Mouse (Mus musculus): ENCODE measurements around the gene Hcfc2. TPM values are rescaled to one million over a fixed set of nuclear protein-coding genes. Genes with fewer than 3 reads are reported as not detected.

Gene Hcfc2
- total and polyA plus RNA-seq, 2 experiments from 2014 or later: 31.1 to 31.5 TPM

DNA sequence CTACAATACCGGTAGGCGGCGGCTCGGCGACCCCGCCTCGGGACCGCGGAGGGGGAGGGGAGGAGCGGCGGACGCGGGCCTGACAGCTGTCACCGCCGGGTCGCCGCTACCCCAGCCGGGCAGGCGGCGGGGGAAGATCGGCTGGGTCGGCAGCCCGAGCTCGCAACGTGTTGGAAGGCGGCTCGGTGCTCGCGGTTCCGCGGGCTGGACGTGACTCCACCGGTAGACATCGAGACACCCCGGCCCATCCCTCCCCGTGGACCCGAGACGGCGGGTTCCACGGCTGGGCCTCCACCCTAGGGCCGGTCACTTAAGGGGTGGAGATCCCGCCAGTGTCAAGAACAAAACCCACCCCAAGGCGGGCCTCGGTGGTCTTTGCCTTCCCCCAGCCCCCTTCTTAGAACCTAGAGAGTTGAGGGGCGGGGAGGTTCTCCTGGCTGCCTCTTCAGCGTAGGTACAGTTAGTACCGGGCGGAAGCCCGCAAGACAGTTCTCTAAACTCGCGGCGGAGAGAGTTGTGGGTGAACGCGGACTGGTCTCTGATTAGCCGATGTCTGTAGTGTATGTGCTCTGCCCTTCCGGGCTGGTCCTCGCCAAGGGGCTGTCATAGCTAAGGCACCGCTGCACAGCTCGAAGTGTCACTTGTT is 3.5 kb downstream of the Hcfc2 start:
- under 1% methylated on average over 49 of the region's 59 CpGs for WGBS
- DNase-seq (no peak), ATAC-seq (peak; percentile 71)
- Histone ChIP-seq H3K4me2 (ENCODE audit: low read depth) (peak overlapping the region; percentile 87), H3K27me3 (ENCODE audit: insufficient read depth, low read length) (no peaks in the 10 kb centered on the region), H3K36me3 (ENCODE audit: insufficient read depth) (peaks cover 7% of the 10 kb centered on the region; the same call in 1 of the 2 replicates), H3K27ac (ENCODE audit: low read depth, low read length) (peak overlapping the region; percentile 84), H3K9ac (peak overlapping the region; percentile 76), H3K4me3 (ENCODE audit: low read depth, low read length) (peak overlapping the region; percentile 94), H3K9me3 (ENCODE audit: low read length) (no peaks in the 10 kb centered on the region), H3K4me1 (ENCODE audit: insufficient read depth) (peaks cover 11% of the 10 kb centered on the region)
- TF ChIP-seq CTCF (IDR thresholded peaks at IDR 0.05; ENCODE audit: low read depth): peak; percentile 43; the same call in 1 of the 2 replicates

DNA sequence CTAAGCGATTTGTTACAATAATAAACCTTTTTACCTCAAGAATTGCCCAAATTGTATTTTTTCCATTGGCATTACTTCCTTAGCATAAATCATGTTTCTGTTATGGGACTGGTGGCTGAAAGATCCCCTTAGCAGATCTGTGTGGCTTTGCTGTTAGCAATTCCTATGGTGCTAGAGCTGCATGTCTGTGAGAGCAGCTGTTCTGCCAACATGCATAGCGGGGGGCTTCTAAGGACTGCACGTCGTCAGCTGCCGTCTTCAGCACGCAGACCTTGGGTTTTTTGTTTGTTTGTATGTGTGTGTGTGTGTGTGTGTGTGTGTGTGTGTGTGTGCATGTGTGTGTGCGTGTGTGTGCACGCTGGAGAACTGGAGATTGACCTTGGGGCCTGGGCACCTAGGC is 45.4 kb downstream of the Hcfc2 start:
- Histone ChIP-seq H3K27me3 (ENCODE audit: insufficient read depth, low read length) (no peaks in the 10 kb centered on the region), H3K4me1 (ENCODE audit: insufficient read depth) (no peaks in the 10 kb centered on the region), H3K27ac (ENCODE audit: low read depth, low read length) (no peak overlapping the region), H3K9me3 (ENCODE audit: low read length) (no peaks in the 10 kb centered on the region), H3K36me3 (ENCODE audit: insufficient read depth) (peaks cover 27% of the 10 kb centered on the region), H3K9ac (no peak overlapping the region), H3K4me3 (ENCODE audit: low read depth, low read length) (no peak overlapping the region), H3K4me2 (ENCODE audit: low read depth) (no peak overlapping the region)
- ATAC-seq: peak; percentile 70
- TF ChIP-seq CTCF (IDR thresholded peaks at IDR 0.05; ENCODE audit: low read depth): no peak
- 59% methylated on average over 8 of the region's 8 CpGs for WGBS
- DNase-seq: peak; percentile 43

DNA sequence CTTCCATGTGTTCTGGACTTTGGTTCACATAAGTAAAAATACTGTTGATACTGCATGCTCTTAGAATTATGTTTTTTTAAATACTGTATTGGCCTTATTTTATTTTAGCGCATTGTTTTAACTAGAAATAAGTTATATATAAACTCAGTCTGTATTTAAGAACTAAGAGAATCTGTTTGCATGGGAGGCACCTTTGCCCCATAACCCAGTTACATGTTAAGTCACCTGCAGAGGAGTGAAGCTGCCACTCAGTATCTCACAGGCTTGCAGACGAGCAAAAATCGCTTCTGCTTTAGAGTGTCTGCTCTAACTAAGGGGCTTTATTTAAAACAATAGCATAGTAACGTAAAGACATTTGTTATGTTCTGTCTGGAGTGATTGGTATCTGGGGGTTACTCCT is 45.9 kb downstream of the Hcfc2 start:
- Histone ChIP-seq H3K4me1 (ENCODE audit: insufficient read depth) (no peaks in the 10 kb centered on the region), H3K9ac (no peak overlapping the region), H3K27me3 (ENCODE audit: insufficient read depth, low read length) (no peaks in the 10 kb centered on the region), H3K4me3 (ENCODE audit: low read depth, low read length) (no peak overlapping the region), H3K9me3 (ENCODE audit: low read length) (no peaks in the 10 kb centered on the region), H3K27ac (ENCODE audit: low read depth, low read length) (no peak overlapping the region), H3K4me2 (ENCODE audit: low read depth) (no peak overlapping the region), H3K36me3 (ENCODE audit: insufficient read depth) (peaks cover 32% of the 10 kb centered on the region)
- ATAC-seq (no peak), DNase-seq (no peak)
- WGBS: 88% methylated on average over 4 of the region's 4 CpGs
- TF ChIP-seq CTCF (IDR thresholded peaks at IDR 0.05; ENCODE audit: low read depth): no peak

GRCm38 (mm10) chr10:82742578-82742977 is 46.6 kb downstream of the Hcfc2 start:
- Histone ChIP-seq H3K27me3 (ENCODE audit: insufficient read depth, low read length) (no peaks in the 10 kb centered on the region), H3K4me3 (ENCODE audit: low read depth, low read length) (no peak overlapping the region), H3K4me1 (ENCODE audit: insufficient read depth) (no peaks in the 10 kb centered on the region), H3K9me3 (ENCODE audit: low read length) (no peaks in the 10 kb centered on the region), H3K4me2 (ENCODE audit: low read depth) (no peak overlapping the region), H3K27ac (ENCODE audit: low read depth, low read length) (no peak overlapping the region), H3K36me3 (ENCODE audit: insufficient read depth) (peaks cover 38% of the 10 kb centered on the region), H3K9ac (no peak overlapping the region)
- no peak for TF ChIP-seq CTCF (IDR thresholded peaks at IDR 0.05; ENCODE audit: low read depth)
- DNase-seq: no peak
- WGBS: 62% methylated on average over 1 of the region's 1 CpGs
- ATAC-seq: no peak

- no peak for TF ChIP-seq CTCF (IDR thresholded peaks at IDR 0.05; ENCODE audit: low read depth)
- H3K27ac ChIP-seq (ENCODE audit: low read depth, low read length): 0 out of 2 replicates have a peak overlapping the region, but pooled peaks have one; percentile 9
- peaks cover 37% of the 10 kb centered on the region for H3K36me3 ChIP-seq (ENCODE audit: insufficient read depth)
- H3K27me3 ChIP-seq (ENCODE audit: insufficient read depth, low read length): no peaks in the 10 kb centered on the region
- H3K4me3 ChIP-seq (ENCODE audit: low read depth, low read length): no peak overlapping the region
- H3K9me3 ChIP-seq (ENCODE audit: low read length): no peaks in the 10 kb centered on the region
- no peak overlapping the region for H3K9ac ChIP-seq
- no peak overlapping the region for H3K4me2 ChIP-seq (ENCODE audit: low read depth)
- no peaks in the 10 kb centered on the region for H3K4me1 ChIP-seq (ENCODE audit: insufficient read depth)
- WGBS: 66% methylated on average over 6 of the region's 6 CpGs
- DNase-seq (peak; percentile 29), ATAC-seq (peak; percentile 81)
Observed at GRCm38 (mm10) chr10:82744296-82744695, 48.3 kb downstream of the Hcfc2 start.

DNA sequence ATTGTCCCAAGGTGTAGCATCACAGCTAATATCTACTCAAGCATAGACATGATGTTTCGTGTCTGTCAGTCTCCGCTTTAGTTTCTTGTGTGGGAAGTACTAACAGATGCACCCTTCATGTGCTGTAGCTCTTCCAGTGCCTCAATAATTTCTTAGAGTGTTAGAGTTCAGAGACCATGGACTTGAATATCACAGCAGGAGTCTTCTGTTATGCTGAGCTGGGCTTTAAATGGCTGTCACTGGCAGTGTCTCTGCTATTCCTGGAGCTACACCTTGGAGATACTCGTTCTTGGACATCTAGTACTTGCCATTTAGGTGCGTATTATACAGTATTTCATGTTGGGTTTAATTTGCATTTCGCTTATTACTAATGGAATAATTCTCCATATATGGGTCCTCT is 49.3 kb downstream of the Hcfc2 start:
- Histone ChIP-seq H3K36me3 (ENCODE audit: insufficient read depth) (peaks cover 40% of the 10 kb centered on the region), H3K4me2 (ENCODE audit: low read depth) (no peak overlapping the region), H3K9me3 (ENCODE audit: low read length) (no peaks in the 10 kb centered on the region), H3K27ac (ENCODE audit: low read depth, low read length) (no peak overlapping the region), H3K4me1 (ENCODE audit: insufficient read depth) (no peaks in the 10 kb centered on the region), H3K4me3 (ENCODE audit: low read depth, low read length) (no peak overlapping the region), H3K27me3 (ENCODE audit: insufficient read depth, low read length) (no peaks in the 10 kb centered on the region), H3K9ac (no peak overlapping the region)
- WGBS: 87% methylated on average over 5 of the region's 5 CpGs
- ATAC-seq (no peak), DNase-seq (no peak)
- no peak for TF ChIP-seq CTCF (IDR thresholded peaks at IDR 0.05; ENCODE audit: low read depth)

- Histone ChIP-seq H3K9me3 (ENCODE audit: low read length) (no peaks in the 10 kb centered on the region), H3K4me3 (ENCODE audit: low read depth, low read length) (no peak overlapping the region), H3K27me3 (ENCODE audit: insufficient read depth, low read length) (no peaks in the 10 kb centered on the region), H3K4me2 (ENCODE audit: low read depth) (no peak overlapping the region), H3K27ac (ENCODE audit: low read depth, low read length) (no peak overlapping the region), H3K9ac (no peak overlapping the region), H3K4me1 (ENCODE audit: insufficient read depth) (no peaks in the 10 kb centered on the region), H3K36me3 (ENCODE audit: insufficient read depth) (peaks cover 58% of the 10 kb centered on the region)
- ATAC-seq (no peak), DNase-seq (no peak)
- WGBS: 89% methylated on average over 15 of the region's 15 CpGs
- TF ChIP-seq CTCF (IDR thresholded peaks at IDR 0.05; ENCODE audit: low read depth): no peak
Observed at GRCm38 (mm10) chr10:82746988-82747850, 51.3 kb downstream of the Hcfc2 start.
